Mouse (Mus musculus) CH12.LX (cell line): ENCODE results near the gene Ddx47.

Experiments
- EP300 ChIP-seq: IDR thresholded peaks from 2 replicates; pipeline ENCODE4 v1.6.1; 2011; ENCODE audit warnings: low read length, improper control_type of control experiment
- MEF2A ChIP-seq: IDR thresholded peaks from 2 replicates; pipeline ENCODE4 v1.6.1; 2014; ENCODE audit warnings: low read depth, mild to moderate bottlenecking, inconsistent platforms, low read length, improper control_type of control experiment, borderline replicate concordance

DNA sequence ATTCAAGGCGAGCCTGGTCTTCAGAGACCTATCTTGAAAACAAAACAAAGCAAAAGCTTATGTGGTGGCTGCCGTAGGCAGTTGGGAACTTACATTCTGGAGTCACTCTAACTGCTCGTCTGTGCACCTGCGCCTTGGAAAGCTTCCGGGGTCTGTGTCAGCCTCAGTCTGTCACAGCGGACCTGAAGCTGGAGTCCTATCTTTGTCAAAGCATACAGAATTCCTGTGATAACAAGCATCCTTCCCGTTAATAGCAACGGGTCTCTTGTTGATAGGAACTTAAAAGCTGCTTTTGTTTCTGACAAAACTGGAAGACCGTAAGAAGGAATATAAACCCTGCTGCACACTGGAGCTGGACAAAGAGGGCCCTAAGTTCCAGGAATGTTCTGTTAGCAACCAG, 23.0 kb upstream of the Ddx47 start:
- TF ChIP-seq EP300 (no peak), MEF2A (no peak)
